In the genomic region with DNA sequence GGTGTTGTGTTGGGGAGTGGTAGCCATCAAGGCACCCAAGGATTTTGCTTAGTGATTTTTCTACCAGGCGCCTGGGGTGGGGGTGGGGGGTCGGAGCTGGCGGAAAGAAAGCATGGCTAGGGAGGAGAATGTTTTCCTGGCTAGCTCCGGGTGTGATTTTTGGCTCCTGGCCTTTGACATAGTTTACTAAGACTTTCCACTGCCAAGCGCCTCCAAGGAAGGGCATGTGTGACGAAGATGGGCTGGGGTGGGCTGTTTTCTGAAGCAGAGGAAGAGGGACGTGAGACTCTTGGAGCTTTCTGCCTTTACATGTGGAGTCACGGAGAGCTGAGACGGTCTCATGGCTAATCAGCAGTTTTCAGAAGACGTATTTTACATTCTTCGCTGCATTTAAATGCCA, we compare ENCODE assay signal across 13 mouse cellular contexts.
A peak's percentile ranks its signal among the peaks of the same experiment; 100 is the strongest.
DNase-seq lines count a peak whose midpoint lies in the region; TF ChIP-seq lines count a peak whose summit lies in the region.
"Had no signal": no experiment of that assay in that cellular context is flagged by ENCODE, and none has a peak within 500 bp of the region (broad histone marks: within the 10 kb centered on the region; RNA-seq: fewer than 3 reads in every experiment).

No protein-coding gene starts in this region.

- TF ChIP-seq EP300 in heart, adult 2 months (IDR thresholded peaks at IDR 0.05; ENCODE audit: insufficient read depth, low read depth, low read length): no peak

- H3K36me3 ChIP-seq in kidney, adult 2 months (ENCODE audit: control insufficient read depth, insufficient read depth, low read length): no peaks in the 10 kb centered on the region
- no peaks in the 10 kb centered on the region for H3K36me3 ChIP-seq in heart, adult 2 months (ENCODE audit: control insufficient read depth, insufficient read depth, low read length)
- H3K36me3 ChIP-seq: intestine, embryonic 15.5 days had no signal

- no peak for TF ChIP-seq CTCF in kidney, adult 2 months (conservative IDR thresholded peaks at IDR 0.05; ENCODE audit: insufficient read depth, insufficient read length, low read depth, low read length)
- no peak for TF ChIP-seq CTCF in heart, adult 2 months (IDR thresholded peaks at IDR 0.05)

- no peak for TF ChIP-seq POLR2A in kidney, adult 2 months (IDR thresholded peaks at IDR 0.05; ENCODE audit: low read depth, low read length)
- no peak for TF ChIP-seq POLR2A in heart, adult 2 months (IDR thresholded peaks at IDR 0.05; ENCODE audit: insufficient read depth, low read depth, low read length)

- H3K27ac ChIP-seq in kidney, adult 2 months (ENCODE audit: insufficient read depth, low read depth, low read length): no peak overlapping the region
- peak overlapping the region; percentile 68 for H3K27ac ChIP-seq in heart, adult 2 months
- H3K27ac ChIP-seq: intestine, embryonic 15.5 days had no signal

- whole genome bisulfite sequencing in kidney, adult 2 months: 39% methylated on average over 11 of the region's 11 CpGs
- 11% methylated on average over 11 of the region's 11 CpGs for WGBS in heart, adult 2 months

- no peaks in the 10 kb centered on the region for H3K27me3 ChIP-seq in kidney, adult 2 months (replicated peaks; ENCODE audit: control insufficient read depth, insufficient read depth, low read length)
- H3K27me3 ChIP-seq in heart, adult 2 months (ENCODE audit: control insufficient read depth, insufficient read depth, low read length): no peaks in the 10 kb centered on the region
- H3K27me3 ChIP-seq: intestine, embryonic 15.5 days had no signal

- no peak overlapping the region for H3K4me3 ChIP-seq in kidney, adult 2 months (ENCODE audit: insufficient read depth, low read depth, low read length)
- 0 out of 2 replicates have a peak overlapping the region, but pooled peaks have one; percentile 6 for H3K4me3 ChIP-seq in heart, adult 2 months
- H3K4me3 ChIP-seq: intestine, embryonic 15.5 days; megakaryocyte, embryonic 14.5 days had no signal

- peak; percentile 54 for DNase-seq in kidney, adult 2 months
- no peak for DNase-seq in kidney, adult 18-20 months
- DNase-seq in heart, adult 2 months: peak; percentile 56 to 75
- peak; percentile 80 for DNase-seq in heart, postnatal 4 days
- peak; percentile 82 to 87 for DNase-seq in lung, postnatal 4 days
- no peak for DNase-seq in spleen, adult 18-20 months
- DNase-seq in cerebellum, adult 11-12 months: no peak
- DNase-seq in left cerebral cortex, adult 9 months (ENCODE audit: low spot score in 2 of 2): no peak
- DNase-seq: gastrocnemius, postnatal 10 days; left cerebral cortex, postnatal 4 days; right cerebral cortex, adult 18-20 months had no signal

- intact Hi-C loops in heart, adult 2 months (cut with DNase I): no loop called here

- no peaks in the 10 kb centered on the region for H3K79me2 ChIP-seq in heart, adult 2 months (replicated peaks; ENCODE audit: control insufficient read depth, insufficient read depth, low read length)

- no peaks in the 10 kb centered on the region for H3K4me1 ChIP-seq in kidney, adult 2 months (ENCODE audit: control insufficient read depth, insufficient read depth, low read length)
- H3K4me1 ChIP-seq in heart, adult 2 months (ENCODE audit: control insufficient read depth, insufficient read depth, low read length): peaks cover 8% of the 10 kb centered on the region
- H3K4me1 ChIP-seq: intestine, embryonic 15.5 days had no signal

- H3K9ac ChIP-seq in heart, adult 2 months (ENCODE audit: low read depth, low read length): no peak overlapping the region
- H3K9ac ChIP-seq: intestine, embryonic 15.5 days had no signal

Comparison
In these comparisons a context has a peak if more than half of its experiments do, and no peak if none do; other contexts are left out.
1. DNase-seq: peak in kidney, adult 2 months (single experiment), heart, adult 2 months (2 of 2), heart, postnatal 4 days (single experiment) and lung, postnatal 4 days (2 of 2); none in kidney, adult 18-20 months (single experiment), spleen, adult 18-20 months (0 of 2), cerebellum, adult 11-12 months (single experiment) and left cerebral cortex, adult 9 months (0 of 2).